Mouse (Mus musculus) kidney, embryonic 16.5 days (tissue): ENCODE measurements around the gene Rhbdl3. TPM values are rescaled to one million over a fixed set of nuclear protein-coding genes. Genes with fewer than 3 reads are reported as not detected.

ENCODE experiments used
- ATAC-seq: fragments of 200-750 bp; cut with Nextera tagmentation; 2 replicates; pipeline ENCODE4 v1.8.0; 2017; ENCODE audit warnings: moderate TSS enrichment; ENCODE audit not compliant: low FRiP score, low TSS enrichment
- H3K27ac ChIP-seq: fragments of 300-500 bp; sonication (generic); 2 replicates; pipeline ENCODE4 v1.5.1; 2014; ENCODE audit warnings: low read length
- H3K27me3 ChIP-seq: fragments of 300-500 bp; sonication (generic); 2 replicates; pipeline ENCODE4 v1.6.1; 2014; ENCODE audit warnings: low read length, control low read depth, mixed read lengths; ENCODE audit not compliant: insufficient read depth
- H3K36me3 ChIP-seq: fragments of 300-500 bp; sonication (generic); 2 replicates; pipeline ENCODE4 v1.6.1; 2014; ENCODE audit warnings: low read length, control low read depth, mixed read lengths; ENCODE audit not compliant: insufficient read depth
- H3K4me1 ChIP-seq: fragments of 300-500 bp; sonication (generic); 2 replicates; pipeline ENCODE4 v1.6.1; 2014; ENCODE audit warnings: low read length, control low read depth, mixed read lengths; ENCODE audit not compliant: insufficient read depth
- H3K4me2 ChIP-seq: fragments of 300-500 bp; sonication (generic); replicated peaks from 2 replicates; pipeline ENCODE4 v1.6.1; 2014; ENCODE audit warnings: low read depth, low read length
- H3K4me3 ChIP-seq: fragments of 300-500 bp; sonication (generic); 2 replicates; pipeline ENCODE4 v1.5.1; 2014; ENCODE audit warnings: mild to moderate bottlenecking, low read length
- H3K9ac ChIP-seq: fragments of 300-500 bp; sonication (generic); replicated peaks from 2 replicates; pipeline ENCODE4 v1.6.1; 2014; ENCODE audit warnings: low read length
- H3K9me3 ChIP-seq: fragments of 300-500 bp; sonication (generic); 2 replicates; pipeline ENCODE4 v1.6.1; 2016; ENCODE audit warnings: low read length, control low read depth
- WGBS: fragments of 180-500 bp; shearing (Covaris S2); extraction: QIAGEN DNeasy Blood & Tissue Kit; methylation state at CpG from one replicate; pipeline ENCODE4 v1.1.7; 2014; 5-methylcytosine and 5-hydroxymethylcytosine counted together
- polyA plus RNA-seq: library from polyadenylated mRNA; unstranded; fragments of >200 nt; fragmentation: Nextera tagmentation; extraction: Ambion mirVana; gene quantifications from 2 replicates; pipeline ENCODE4 v1.2.1, GENCODE M21; 2015

The Rhbdl3 gene
- polyA plus RNA-seq, 1 experiment from 2014 or later: 2.4 TPM

GRCm38 (mm10) chr11:80292463-80292862 lies 8.2 kb upstream of the Rhbdl3 start:
- H3K9ac ChIP-seq: no peak overlapping the region
- WGBS: 48% methylated on average over 7 of the region's 7 CpGs

GRCm38 (mm10) chr11:80295066-80295465 lies 5.6 kb upstream of the Rhbdl3 start:
- ATAC-seq: no peak
- 10% methylated on average over 9 of the region's 9 CpGs for WGBS
- H3K9me3 ChIP-seq: no peaks in the 10 kb centered on the region
- H3K4me2 ChIP-seq: no peak overlapping the region
- no peak overlapping the region for H3K4me3 ChIP-seq
- H3K27me3 ChIP-seq: peaks cover 30% of the 10 kb centered on the region
- H3K27ac ChIP-seq: no peak overlapping the region
- no peaks in the 10 kb centered on the region for H3K36me3 ChIP-seq
- peaks cover 20% of the 10 kb centered on the region for H3K4me1 ChIP-seq
- H3K9ac ChIP-seq: no peak overlapping the region

More at GRCm38 (mm10) chr11:80292463-80292862, 8.2 kb upstream of the Rhbdl3 start:
- no peak for ATAC-seq
- Histone ChIP-seq H3K9me3 (no peaks in the 10 kb centered on the region), H3K27ac (no peak overlapping the region), H3K4me1 (peaks cover 23% of the 10 kb centered on the region), H3K36me3 (no peaks in the 10 kb centered on the region), H3K4me3 (no peak overlapping the region), H3K4me2 (no peak overlapping the region), H3K27me3 (peaks cover 16% of the 10 kb centered on the region; the same call in 1 of the 2 replicates)

- Histone ChIP-seq H3K4me2 (no peak overlapping the region), H3K4me3 (no peak overlapping the region), H3K27me3 (peaks cover 35% of the 10 kb centered on the region), H3K9ac (no peak overlapping the region), H3K27ac (no peak overlapping the region), H3K36me3 (no peaks in the 10 kb centered on the region), H3K4me1 (peaks cover 18% of the 10 kb centered on the region), H3K9me3 (no peaks in the 10 kb centered on the region)
- ATAC-seq: no peak
- WGBS: 28% methylated on average over 14 of the region's 14 CpGs
Observed at GRCm38 (mm10) chr11:80295785-80296184, 4.9 kb upstream of the Rhbdl3 start.

- 8% methylated on average over 12 of the region's 12 CpGs for WGBS
- H3K4me3 ChIP-seq: no peak overlapping the region
- no peak overlapping the region for H3K9ac ChIP-seq
- peaks cover 37% of the 10 kb centered on the region for H3K27me3 ChIP-seq
- H3K4me1 ChIP-seq: peaks cover 31% of the 10 kb centered on the region
- H3K36me3 ChIP-seq: no peaks in the 10 kb centered on the region
- no peak for ATAC-seq
- H3K4me2 ChIP-seq: peak overlapping the region; percentile 100
- H3K9me3 ChIP-seq: no peaks in the 10 kb centered on the region
- H3K27ac ChIP-seq: no peak overlapping the region
Observed at GRCm38 (mm10) chr11:80299513-80300235, 1.0 kb upstream of the Rhbdl3 start.

- Histone ChIP-seq H3K36me3 (no peaks in the 10 kb centered on the region), H3K9ac (peak overlapping the region; percentile 74), H3K4me1 (peaks cover 23% of the 10 kb centered on the region), H3K27ac (no peak overlapping the region), H3K4me3 (peak overlapping the region; percentile 66), H3K9me3 (no peaks in the 10 kb centered on the region), H3K4me2 (peak overlapping the region; percentile 100), H3K27me3 (peaks cover 28% of the 10 kb centered on the region)
- peak; percentile 68 for ATAC-seq
- WGBS: under 1% methylated on average over 50 of the region's 53 CpGs
Observed at GRCm38 (mm10) chr11:80301316-80302045, 769 bp downstream of the Rhbdl3 start.

- no peak for ATAC-seq
- H3K36me3 ChIP-seq: no peaks in the 10 kb centered on the region
- H3K27ac ChIP-seq: no peak overlapping the region
- peaks cover 23% of the 10 kb centered on the region for H3K4me1 ChIP-seq
- H3K9me3 ChIP-seq: no peaks in the 10 kb centered on the region
- peak overlapping the region; percentile 66 for H3K4me3 ChIP-seq
- peak overlapping the region; percentile 100 for H3K4me2 ChIP-seq
- 2% methylated on average over 9 of the region's 9 CpGs for WGBS
- H3K27me3 ChIP-seq: peaks cover 22% of the 10 kb centered on the region
- peak overlapping the region; percentile 74 for H3K9ac ChIP-seq
Observed at GRCm38 (mm10) chr11:80302046-80302390, 1.3 kb downstream of the Rhbdl3 start.

- no peaks in the 10 kb centered on the region for H3K9me3 ChIP-seq
- H3K36me3 ChIP-seq: no peaks in the 10 kb centered on the region
- no peak overlapping the region for H3K27ac ChIP-seq
- peaks cover 23% of the 10 kb centered on the region for H3K4me1 ChIP-seq
- WGBS: 1% methylated on average over 11 of the region's 11 CpGs
- no peak overlapping the region for H3K9ac ChIP-seq
- peak overlapping the region; percentile 100 for H3K4me2 ChIP-seq
- peak overlapping the region; percentile 66 for H3K4me3 ChIP-seq
- peak; percentile 80 for ATAC-seq
- H3K27me3 ChIP-seq: peaks cover 21% of the 10 kb centered on the region
Observed at GRCm38 (mm10) chr11:80302536-80302935, 1.8 kb downstream of the Rhbdl3 start.

GRCm38 (mm10) chr11:80303746-80304145 lies 3.0 kb downstream of the Rhbdl3 start:
- no peaks in the 10 kb centered on the region for H3K9me3 ChIP-seq
- no peak overlapping the region for H3K4me3 ChIP-seq
- H3K4me1 ChIP-seq: peaks cover 23% of the 10 kb centered on the region
- peaks cover 18% of the 10 kb centered on the region for H3K27me3 ChIP-seq
- no peaks in the 10 kb centered on the region for H3K36me3 ChIP-seq
- no peak overlapping the region for H3K9ac ChIP-seq
- no peak for ATAC-seq
- H3K4me2 ChIP-seq: no peak overlapping the region
- WGBS: 85% methylated on average over 3 of the region's 3 CpGs
- H3K27ac ChIP-seq: no peak overlapping the region

GRCm38 (mm10) chr11:80304846-80305245 lies 4.1 kb downstream of the Rhbdl3 start:
- peaks cover 8% of the 10 kb centered on the region for H3K27me3 ChIP-seq
- peaks cover 20% of the 10 kb centered on the region for H3K4me1 ChIP-seq
- 85% methylated on average over 10 of the region's 10 CpGs for WGBS
- no peak overlapping the region for H3K27ac ChIP-seq
- ATAC-seq: no peak
- H3K9ac ChIP-seq: no peak overlapping the region
- no peaks in the 10 kb centered on the region for H3K9me3 ChIP-seq
- no peak overlapping the region for H3K4me2 ChIP-seq
- H3K36me3 ChIP-seq: no peaks in the 10 kb centered on the region
- H3K4me3 ChIP-seq: no peak overlapping the region

- H3K27me3 ChIP-seq: no peaks in the 10 kb centered on the region
- no peak overlapping the region for H3K27ac ChIP-seq
- no peaks in the 10 kb centered on the region for H3K9me3 ChIP-seq
- H3K4me1 ChIP-seq: no peaks in the 10 kb centered on the region
- H3K9ac ChIP-seq: no peak overlapping the region
- WGBS: 57% methylated on average over 6 of the region's 6 CpGs
- no peak overlapping the region for H3K4me2 ChIP-seq
- ATAC-seq: no peak
- H3K4me3 ChIP-seq: no peak overlapping the region
- H3K36me3 ChIP-seq: no peaks in the 10 kb centered on the region
Observed at GRCm38 (mm10) chr11:80308537-80308936, 7.8 kb downstream of the Rhbdl3 start.
